Mouse (Mus musculus) monocyte, adult 2 months (primary cell): ENCODE results near the gene Pbld2.
"Not testable (repeated sequence)": the region's sequence is repeated elsewhere in the genome, so short reads cannot be mapped to it uniquely, and the experiment has no call there.

Experiments used
- DNase-seq, 2 experiments: peaks; one replicate each; pipeline ENCODE4 v3.0.0; 2022; ENCODE audit warnings: low spot score in 2 of 2, low read depth in 1 of 2

Gene Pbld2

DNA sequence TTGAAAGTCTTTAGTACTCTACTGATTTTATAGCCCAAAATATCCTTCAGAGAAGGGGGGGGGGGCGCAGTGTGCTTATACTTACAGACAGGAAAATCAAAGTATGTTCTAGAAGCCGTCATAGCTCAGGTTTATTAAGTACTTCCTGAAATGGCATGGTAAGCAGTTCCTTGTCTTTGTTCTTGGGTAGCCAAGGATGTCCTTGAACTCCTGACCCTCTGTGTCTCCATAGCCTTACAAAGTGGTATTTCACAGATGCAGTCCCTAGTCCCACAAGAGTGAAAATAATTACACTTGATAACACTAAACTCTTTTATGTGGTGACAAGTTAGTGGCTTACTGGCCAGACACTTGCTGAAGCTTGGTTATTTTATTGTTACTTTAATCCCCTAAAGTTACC, 901 bp downstream of the Pbld2 start:
- no peak for DNase-seq

DNA sequence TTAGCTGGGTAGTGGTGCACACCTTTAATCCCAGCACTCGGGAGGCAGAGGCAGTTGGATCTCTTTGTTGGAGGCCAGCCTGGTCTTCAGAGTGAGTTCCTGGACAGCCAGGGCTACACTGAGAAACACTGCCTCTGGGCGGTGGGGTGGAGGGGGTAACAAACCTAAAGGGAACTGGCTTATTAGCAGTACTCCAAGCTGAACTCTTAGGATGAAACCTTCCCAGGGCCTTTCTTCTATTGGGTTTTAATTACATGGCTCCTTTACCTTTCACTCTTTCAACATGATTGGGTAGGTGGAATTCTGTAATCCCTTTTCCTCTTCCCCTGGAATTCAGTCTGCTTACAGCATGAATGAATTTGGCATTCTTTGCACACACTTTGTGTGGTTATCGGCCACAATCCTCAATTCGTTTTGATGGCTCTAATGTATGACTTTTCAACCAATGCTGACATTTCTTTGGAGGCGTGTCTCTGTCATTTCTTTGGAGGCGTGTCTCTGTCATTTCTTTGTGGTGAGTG, 1.4 kb downstream of the Pbld2 start:
- DNase-seq = no peak

DNA sequence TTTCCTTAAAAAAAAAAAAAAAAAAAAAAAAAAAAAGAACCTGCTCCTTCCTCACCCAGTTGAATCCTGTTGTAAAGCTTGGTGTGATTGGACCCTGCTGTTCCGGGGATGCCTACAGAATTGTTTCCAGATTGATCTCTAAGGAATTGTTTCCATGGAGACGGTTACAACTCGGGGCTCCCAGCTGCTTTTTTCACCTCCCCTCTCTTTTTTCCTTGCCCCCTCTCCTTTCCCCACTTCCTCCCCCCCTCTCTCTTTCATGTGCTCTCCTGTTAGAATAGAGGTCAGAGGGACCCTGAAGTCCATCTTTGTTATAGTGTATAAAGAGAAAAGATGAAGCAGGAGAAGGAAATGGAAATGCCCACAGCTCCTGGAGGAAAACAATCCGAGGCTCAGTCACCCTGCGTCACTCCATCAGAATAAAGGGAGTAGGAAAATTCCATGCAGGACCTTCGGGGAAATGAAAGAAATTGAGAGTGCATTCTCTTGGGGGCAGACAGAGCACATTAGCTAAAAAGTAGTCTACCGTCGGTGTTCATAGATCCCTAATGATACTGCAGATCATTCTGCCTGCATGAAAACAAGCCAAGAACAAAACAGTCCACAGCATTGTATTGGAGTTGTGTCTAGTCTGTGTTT, 2.2 kb downstream of the Pbld2 start:
- no peak for DNase-seq

DNA sequence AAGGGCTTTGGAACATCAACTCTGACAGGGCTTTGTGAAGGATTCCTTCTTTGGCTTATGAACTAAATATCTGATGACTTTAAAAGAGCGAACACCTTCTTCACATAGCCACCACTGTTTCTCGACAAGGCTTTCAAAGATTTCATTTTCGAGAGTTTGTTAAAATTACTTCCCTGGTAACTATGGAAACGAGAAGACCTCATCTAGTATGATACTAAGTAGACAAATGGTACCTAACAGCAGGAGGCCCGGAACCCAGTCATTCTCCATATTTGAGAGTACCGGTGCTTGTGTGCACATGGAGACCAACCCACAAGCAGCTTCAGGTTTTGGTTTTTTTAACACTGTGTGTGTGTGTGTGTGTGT, 2.7 kb downstream of the Pbld2 start:
- DNase-seq = no peak

DNA sequence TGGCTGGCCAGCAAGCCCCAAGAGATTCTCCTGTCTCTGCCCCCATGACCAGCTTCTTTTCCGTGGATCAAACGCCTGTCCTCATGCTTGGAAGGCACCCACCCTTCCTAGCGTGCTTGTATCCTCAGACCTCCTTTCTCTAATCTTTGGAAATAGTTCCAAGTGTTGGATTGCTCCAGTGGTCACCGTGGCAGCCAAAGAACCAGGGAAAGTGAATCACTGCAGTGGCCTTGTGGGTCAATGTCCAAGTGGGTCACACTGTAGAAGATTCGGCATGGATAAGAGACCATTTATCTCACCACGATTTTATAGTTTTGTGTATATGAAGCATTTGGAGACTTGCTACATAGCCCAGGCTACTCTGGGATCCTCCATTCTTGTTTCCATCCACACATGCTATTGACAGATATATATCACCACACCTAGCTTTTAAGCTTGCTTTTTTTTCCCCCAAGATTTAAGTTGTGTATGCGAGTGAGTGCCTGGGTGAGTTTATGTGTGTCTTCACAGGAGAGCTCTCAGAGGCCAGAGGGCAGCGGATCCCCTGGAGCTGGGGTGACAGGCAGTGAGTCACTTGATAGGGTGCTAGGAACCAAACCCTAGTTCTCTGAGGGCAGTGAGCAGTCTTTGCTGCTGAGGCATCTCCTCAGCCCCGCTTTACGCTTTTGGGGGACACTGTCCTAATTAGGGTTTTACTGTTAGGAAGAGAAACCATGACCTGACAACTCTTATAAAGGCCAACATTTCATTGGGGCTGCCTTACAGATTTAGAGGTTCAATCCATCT, 3.5 kb downstream of the Pbld2 start:
- DNase-seq = no peak

DNA sequence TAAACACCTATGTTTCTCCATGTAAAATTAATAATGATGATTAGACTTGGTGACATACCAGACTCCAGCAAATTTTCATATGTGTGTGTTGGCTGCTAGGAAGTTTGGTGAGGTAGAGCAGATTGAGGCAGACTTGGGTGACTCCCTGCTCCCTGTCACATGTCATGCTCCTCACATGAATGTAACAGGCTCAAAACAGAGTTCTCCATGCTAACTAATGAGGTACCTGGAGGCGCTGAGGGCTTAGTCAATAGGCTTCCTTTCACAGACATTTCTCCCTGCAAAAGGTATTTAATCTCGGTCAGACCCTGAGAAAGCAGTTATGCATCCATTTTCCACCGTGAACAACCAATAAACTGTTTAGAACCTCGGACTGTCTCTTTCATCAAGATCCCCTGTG, 4.3 kb downstream of the Pbld2 start:
- no peak for DNase-seq

DNA sequence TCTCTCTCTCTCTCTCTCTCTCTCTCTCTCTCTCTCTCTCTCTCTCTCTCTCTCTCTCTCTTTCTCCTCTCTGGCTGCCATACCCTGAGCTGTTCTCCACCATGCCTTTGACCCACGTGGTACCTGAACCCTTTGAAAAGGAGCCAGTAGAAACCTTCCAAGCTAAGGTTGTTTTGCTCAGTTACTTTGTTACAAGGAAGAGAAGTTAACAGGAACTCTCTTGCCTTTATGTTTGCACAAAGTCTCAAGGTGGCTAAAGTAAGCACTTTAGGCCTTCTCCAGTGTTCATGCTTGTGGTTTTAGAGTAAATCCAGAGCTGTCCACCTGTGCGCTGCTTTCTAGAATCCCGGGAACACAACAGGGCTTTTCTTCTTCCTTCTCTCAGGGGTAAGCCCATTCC, 8.2 kb downstream of the Pbld2 start:
- no peak for DNase-seq

DNA sequence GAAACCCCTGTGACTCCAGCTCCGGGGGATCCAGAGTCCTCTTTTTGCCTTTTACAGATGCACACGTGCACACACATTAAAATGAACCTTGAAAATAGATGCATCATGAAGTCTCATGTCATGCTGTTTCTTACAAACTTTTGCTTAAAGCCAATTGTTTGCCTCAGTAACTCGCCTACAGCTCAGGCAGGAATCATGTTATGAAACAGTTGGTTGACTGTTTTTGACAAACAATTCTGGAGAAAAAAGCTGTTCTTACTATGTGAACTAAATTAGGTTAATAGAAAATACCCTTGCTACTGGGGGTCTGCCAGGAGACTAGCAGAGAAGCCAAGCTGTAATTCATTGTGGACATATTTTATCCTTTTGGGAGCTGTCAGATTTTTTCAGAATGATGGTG, 8.8 kb downstream of the Pbld2 start:
- no peak for DNase-seq

DNA sequence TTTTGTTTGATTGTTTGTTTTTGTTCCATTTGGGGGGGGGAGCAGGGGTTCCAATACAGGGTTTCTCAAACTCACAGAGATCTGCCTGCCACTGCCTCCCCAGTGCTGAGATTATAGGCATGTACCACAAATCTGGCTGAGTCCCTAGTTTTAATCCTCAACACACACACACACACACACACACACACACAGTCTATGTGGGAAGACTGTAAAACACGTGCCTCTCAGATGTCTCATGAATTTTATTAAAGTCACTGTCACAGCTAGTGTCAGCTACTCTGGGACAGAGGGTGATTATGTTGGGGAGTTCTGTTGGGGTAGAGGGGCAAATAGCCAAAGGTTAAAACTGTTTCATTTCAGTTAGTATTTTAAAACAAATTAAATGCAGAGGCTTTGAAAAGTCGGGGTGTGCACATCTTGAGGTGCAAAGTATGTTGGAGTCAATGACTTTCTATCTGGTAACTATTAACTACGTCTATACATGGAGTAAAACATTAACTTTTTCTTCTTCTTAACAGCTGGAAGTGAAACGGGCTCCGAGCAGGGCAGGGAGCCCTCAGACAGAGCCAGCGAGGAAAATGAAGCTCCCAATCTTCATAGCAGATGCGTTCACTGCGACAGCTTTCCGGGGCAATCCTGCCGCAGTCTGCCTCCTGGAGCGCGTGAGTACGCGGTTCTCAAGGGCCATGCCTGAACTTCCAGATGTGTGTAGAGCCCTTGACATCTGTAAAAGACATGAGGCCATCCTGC, 14.6 kb downstream of the Pbld2 start:
- DNase-seq = no peak

DNA sequence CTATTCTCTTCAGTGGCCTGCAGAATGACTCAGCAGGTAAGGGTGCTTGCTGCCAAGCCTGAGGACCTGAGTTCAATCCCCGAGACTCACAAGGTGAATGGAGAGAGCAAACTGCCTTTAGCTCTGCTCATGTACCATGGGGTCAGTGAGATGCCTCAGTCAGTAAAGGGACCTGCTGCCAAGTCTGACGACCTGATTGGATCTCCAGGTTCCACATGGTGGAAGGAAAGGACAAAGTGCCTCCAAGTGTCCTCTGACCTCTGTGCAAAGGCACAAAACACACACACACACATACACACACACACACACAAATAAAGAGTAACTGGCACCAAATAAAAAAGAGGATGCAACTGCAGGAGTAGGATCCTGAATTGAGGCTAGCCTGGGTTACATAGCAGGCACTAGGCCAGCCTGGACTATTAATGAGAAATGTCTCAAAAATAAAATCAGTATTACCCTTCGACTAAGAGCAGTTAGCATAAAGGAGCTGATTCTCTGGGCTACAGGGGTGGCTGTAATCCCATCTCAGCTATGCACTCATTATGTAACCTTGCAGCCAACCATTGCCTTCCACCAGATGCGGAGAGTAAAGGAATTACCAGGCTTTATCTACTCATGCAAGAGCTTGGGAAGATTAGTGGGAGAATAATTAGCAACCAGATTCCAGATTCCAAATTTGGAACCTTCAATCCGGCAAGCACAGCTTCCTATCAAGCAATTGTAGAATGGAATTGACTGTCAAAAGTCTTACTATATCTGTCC, 15.9 kb downstream of the Pbld2 start:
- DNase-seq = no peak

DNA sequence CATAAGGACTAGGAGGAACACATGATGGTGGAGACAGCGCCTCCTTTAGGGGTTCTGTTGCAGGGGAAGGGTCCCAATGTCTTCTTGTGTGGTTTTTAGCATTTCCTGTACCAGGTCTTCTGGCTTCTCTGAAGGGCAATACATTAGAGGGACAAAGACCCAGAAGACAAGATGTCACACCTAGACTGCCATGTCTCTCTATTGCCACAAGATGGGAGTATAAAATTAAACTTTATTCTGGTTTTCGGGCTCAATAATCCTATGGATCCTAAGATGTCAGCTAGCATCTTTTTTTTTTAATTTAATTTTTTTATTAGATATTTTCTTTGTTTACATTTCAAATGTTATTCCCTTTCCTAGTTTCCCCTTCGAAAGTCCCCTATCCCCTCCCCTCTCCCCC, 19.0 kb downstream of the Pbld2 start:
- DNase-seq = no peak

DNA sequence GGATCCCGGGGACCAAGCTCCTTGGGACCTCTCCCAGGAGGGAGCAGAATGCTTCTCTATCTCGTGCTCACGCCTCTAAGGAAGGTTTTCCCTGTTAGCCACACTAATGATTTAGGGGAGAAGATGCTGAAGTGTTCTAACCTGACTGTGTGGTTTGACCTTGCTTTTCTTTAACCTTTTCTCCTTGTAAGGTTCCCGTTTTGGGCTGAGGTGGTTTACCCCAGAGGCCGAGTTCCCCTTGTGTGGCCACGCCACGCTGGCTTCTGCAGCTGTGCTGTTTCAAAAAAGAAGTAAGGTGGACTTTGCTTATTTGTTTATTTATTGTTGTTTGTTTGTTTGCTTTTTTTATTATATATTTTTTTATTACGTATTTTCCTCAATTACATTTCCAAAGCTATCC, 23.6 kb downstream of the Pbld2 start:
- no peak for DNase-seq

DNA sequence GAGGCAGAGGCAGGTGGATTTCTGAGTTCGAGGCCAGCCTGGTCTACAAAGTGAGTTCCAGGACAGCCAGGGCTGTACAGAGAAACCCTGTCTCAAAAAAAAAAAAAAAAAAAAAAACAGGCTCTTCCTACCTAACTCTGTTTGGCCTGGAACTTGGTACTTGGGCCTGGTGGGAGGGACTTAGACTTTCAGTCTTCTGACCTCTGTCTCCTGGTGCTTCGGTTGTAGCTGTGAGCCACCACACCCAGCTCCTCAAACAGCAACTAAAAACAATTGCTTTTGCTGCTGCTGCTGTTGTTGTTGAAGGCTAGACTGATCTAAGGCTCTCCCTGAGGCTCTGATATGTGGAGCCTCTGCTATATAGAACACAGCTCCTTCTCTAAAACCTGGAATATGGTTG, 25.0 kb downstream of the Pbld2 start:
- no peak for DNase-seq

DNA sequence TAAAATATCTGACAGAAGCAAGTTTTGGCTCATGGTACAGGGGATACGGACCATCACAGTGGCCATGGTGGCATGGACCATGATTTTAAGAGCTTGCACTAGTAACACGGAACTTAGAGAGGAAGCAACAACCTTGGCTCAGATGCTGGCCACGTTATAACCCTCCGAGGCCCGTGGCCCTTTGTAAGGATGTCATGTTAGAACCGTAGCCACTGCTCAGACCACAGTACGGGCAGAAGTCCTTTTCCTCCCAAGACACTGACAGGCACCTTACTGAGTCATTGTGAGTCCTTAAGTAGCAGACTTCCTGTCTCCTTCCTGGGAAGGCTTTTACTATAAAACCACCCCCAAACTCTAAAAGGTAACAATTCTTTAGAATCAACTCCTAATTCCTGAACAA, 27.2 kb downstream of the Pbld2 start:
- DNase-seq = no peak

DNA sequence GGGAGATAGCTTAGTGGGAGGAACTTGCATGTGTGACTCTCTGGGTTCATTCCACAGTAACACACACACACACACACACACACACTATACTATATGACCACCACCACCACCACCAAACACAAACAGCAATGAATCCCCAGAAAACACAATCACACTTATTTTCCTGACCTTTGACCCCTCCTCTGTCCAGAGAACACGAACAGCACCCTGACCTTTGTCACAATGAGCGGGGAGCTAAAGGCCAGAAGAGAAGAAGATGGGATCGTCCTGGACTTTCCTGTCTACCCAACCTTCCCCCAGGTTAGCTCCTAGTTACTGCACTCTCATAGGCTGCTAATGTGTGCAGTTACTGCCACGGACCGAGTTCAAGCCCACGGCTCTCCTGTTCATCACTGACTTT, 27.9 kb downstream of the Pbld2 start:
- DNase-seq = no peak

DNA sequence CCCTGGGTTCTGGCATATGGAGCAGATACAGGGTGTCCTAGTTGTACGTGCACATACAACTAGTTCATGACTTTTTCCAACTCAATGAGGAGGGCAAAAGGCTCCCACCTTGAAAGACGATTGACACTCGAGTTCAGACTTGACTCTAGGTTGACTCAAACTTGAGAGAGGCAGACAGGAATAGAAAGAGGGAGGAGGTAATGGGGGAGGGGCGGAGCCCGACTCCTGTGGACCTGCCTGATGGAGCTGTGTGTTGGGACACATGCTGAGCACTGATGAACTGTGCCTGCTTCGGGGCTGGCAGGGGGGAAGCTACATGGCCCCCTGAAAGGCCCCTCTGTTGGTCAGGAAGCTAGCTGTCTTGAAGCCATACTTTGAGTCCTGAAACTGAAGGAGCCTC, 28.9 kb downstream of the Pbld2 start:
- DNase-seq = no peak

DNA sequence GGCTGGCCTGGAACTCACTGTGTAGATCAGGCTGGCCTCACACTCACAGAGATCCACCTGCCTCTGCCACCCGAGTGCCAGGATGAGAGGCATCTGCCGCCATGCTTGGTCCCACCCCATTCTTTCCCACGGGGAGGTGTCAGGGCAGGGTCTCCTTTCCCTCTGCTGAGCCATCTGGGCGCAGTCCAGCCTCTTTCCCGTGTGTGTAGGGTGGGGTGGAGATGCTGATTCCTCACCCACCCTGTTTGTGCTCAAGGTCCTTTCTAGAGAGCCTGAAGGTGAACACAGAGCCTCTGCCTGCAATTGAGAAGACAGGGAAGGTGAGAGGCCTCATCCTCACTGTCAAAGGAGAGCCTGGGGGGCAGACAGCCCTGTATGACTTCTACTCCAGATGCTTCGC, 30.0 kb downstream of the Pbld2 start:
- not testable (repeated sequence) for DNase-seq

DNA sequence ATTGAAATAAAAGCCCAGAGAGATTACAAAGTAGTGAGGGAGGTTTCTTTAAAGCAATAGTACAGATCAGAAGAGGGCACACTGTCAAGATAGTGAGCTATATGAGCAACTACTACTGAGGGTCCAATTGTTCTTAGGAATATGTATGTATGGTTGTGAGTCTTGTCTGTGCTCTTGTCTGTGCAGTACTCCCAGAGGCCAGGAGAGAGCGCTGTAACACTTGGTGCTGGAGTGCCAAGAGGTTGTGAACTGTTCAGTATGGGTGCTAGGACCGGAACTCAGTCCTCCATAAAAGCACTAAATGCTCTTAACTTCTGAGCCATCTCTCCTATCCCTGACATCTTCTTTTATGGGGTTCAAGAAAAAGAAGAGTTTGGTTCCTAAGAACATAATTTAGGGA, 30.5 kb downstream of the Pbld2 start:
- no peak for DNase-seq

DNA sequence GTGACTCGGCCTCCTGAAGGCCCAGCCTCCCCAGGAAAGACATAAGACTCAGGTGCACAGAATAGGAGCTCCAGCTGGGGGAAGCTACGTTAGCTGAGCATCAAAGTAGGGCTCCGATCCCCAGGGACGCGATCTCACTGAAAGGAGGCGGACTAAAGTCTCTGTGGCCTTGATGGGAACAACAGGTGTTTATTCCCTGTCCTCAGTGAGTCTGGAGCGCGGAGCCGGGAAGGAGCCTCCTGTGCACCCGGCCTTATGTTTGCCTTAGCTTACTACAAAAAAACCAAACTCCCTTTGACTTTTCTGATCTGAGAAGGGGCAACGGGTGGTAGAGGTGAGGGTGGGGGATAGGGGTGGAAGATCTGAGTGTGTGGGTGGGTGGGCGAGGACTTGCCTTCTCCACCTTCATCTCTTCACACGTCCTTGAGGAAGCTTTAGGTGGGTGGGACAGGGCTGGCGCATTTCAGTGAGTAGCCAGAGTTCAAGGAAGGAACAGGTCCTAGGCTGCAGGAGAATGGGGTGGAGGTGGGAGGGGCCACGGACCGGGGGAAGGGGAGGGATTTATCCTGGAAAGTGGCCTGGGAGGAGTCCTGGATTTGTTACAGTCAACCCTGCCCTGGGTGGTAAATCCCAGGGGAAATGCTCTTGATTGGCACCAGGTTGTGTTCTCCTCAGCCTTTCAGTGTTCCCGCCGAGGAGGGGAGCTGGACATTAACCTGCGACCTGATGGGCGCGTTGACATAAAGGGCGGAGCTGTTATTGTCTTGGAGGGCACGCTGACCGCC, 33.0 kb downstream of the Pbld2 start:
- DNase-seq = no peak

DNA sequence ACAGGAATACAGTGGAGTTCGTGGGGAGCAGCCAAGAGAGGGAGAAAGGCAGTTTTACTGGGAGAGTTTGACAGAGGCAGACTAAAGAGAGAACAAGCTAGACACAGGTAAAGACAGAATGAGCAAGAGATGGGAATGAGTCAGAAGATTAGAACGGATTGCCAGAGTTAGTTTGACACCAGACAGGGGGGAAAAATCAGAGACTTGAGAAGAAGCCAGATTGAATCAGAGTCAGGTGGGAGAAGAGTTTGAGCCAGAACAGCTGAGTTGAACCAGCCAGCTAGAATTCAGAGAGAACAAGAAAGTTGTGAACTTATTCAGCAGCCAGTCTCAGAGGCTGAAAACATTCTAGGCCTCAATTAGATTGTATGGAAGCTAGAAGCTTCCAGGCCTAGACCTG, 35.7 kb downstream of the Pbld2 start, which contains the start of gene Pbld1:
Pbld1 (plus strand) TSS at position 301 of the 400 bp plus-strand sequence.
- no peak for DNase-seq

DNA sequence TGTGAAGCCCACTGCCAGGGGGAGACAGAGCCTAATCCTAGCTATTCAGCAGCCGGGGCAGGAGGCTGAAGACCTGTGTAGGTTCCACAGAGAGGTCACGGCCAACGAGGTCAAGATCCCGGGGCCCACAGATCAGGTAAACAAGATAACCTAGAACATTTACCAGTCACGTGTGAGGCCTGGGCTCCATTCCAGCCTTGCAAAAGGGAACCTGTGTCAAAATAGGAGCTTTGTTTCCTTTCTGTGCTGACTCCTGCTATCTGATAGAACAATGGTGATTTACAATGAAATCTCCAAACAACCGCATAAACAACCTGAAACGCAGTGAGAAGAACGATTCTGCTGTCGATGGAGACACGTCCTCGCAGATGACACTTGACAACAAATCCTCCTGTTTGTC, 36.3 kb downstream of the Pbld2 start:
- no peak for DNase-seq
